Mouse (Mus musculus): ENCODE measurements around the gene Rara. TPM values are rescaled to one million over a fixed set of nuclear protein-coding genes. Genes with fewer than 3 reads are reported as not detected.
A peak's percentile ranks its signal among the peaks of the same experiment; 100 is the strongest.

The Rara gene
- polyA plus RNA-seq, 1 experiment from 2014 or later, result 13.4 TPM

GRCm38 (mm10) chr11:98938701-98939083, 11.1 kb downstream of the Rara start:
- Histone ChIP-seq H3K4me3 (ENCODE audit: inconsistent target) (peak overlapping the region; percentile 54), H3K27ac (peak overlapping the region; percentile 34; the same call in 1 of the 2 replicates), H3K79me2 (ENCODE audit: inconsistent target) (peaks cover 52% of the 10 kb centered on the region), H3K36me3 (ENCODE audit: inconsistent target) (no peaks in the 10 kb centered on the region)
- WGBS (ENCODE audit: missing documents), result 76% methylated on average over 7 of the region's 7 CpGs

- Histone ChIP-seq H3K36me3 (ENCODE audit: inconsistent target) (no peaks in the 10 kb centered on the region), H3K4me3 (ENCODE audit: inconsistent target) (no peak overlapping the region), H3K79me2 (ENCODE audit: inconsistent target) (peaks cover 58% of the 10 kb centered on the region), H3K27ac (0 out of 2 replicates have a peak overlapping the region, but pooled peaks have one; percentile 97)
- WGBS (ENCODE audit: missing documents), result 47% methylated on average over 15 of the region's 15 CpGs
Measured at GRCm38 (mm10) chr11:98939084-98939952, 11.7 kb downstream of the Rara start.

DNA sequence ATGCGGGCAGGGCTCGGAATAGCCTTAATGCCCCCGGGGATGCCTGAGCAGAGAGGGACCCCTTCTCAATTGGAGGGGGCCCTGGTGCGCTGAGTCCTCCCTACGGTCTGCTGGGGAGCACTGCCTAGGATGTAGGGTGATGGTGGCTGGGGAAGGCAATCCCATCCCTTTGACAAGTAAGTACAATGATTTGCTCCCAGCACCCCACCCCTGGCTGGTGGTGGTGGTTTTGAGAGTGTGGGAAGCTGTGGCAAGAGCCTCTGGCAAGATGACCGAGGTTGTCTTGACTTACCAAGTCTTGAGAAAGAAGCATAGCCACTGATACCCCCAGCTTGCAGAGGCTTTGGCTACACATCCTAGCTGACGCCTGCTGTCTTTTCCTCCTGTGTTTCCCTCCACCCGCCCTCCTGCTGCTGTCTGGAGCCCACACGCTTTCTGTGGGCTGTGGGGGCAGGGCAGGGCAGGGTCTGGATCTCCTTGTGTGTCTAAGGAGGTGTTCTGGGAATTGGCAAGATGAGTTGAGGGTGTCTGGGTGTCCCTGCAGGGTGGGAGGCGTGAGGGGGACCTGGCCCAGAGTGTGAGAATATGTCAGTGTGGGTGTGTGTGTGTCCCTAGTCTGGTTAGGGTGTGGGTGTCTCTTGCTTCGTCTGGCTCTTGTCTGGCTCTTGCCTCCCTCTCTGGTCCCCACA, 12.5 kb downstream of the Rara start:
- H3K4me3 ChIP-seq (ENCODE audit: inconsistent target), result no peak overlapping the region
- H3K79me2 ChIP-seq (ENCODE audit: inconsistent target), result peaks cover 66% of the 10 kb centered on the region
- H3K36me3 ChIP-seq (ENCODE audit: inconsistent target), result no peaks in the 10 kb centered on the region
- WGBS (ENCODE audit: missing documents), result 46% methylated on average over 10 of the region's 11 CpGs
- H3K27ac ChIP-seq, result peak overlapping the region; percentile 97

- Histone ChIP-seq H3K36me3 (ENCODE audit: inconsistent target) (no peaks in the 10 kb centered on the region), H3K4me3 (ENCODE audit: inconsistent target) (peak overlapping the region; percentile 29; the same call in 1 of the 2 replicates), H3K79me2 (ENCODE audit: inconsistent target) (peaks cover 72% of the 10 kb centered on the region), H3K27ac (peak overlapping the region; percentile 97)
- WGBS (ENCODE audit: missing documents), result 76% methylated on average over 3 of the region's 3 CpGs
Measured at GRCm38 (mm10) chr11:98940776-98941175, 13.2 kb downstream of the Rara start.

DNA sequence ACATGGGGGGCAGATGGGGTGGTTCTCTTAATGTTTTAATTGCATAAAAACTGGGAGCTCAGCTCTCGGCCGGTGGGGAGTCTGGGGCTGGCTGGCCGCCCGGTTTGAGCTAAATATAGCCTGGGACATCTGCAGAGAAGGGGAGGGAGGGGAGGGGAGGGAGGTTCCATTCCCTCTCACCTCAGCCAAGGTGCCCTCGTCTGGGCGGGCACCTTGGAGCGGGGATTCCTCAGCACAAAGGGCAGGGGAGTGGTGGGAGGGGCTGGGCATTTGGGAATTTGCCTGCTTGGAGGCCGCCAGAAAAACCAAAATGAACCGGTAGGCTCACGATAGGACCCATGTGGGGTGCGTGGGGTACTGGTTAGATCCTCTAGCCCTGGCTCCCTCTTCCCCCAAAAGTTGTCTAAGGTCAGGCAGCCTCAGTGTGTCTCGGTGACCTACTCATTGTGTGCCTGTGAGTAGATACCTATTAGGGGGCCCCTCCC, 13.8 kb downstream of the Rara start:
- Histone ChIP-seq H3K79me2 (ENCODE audit: inconsistent target) (peaks cover 78% of the 10 kb centered on the region), H3K4me3 (ENCODE audit: inconsistent target) (peak overlapping the region; percentile 29), H3K27ac (peak overlapping the region; percentile 97), H3K36me3 (ENCODE audit: inconsistent target) (no peaks in the 10 kb centered on the region)
- WGBS (ENCODE audit: missing documents), result 5% methylated on average over 8 of the region's 12 CpGs

DNA sequence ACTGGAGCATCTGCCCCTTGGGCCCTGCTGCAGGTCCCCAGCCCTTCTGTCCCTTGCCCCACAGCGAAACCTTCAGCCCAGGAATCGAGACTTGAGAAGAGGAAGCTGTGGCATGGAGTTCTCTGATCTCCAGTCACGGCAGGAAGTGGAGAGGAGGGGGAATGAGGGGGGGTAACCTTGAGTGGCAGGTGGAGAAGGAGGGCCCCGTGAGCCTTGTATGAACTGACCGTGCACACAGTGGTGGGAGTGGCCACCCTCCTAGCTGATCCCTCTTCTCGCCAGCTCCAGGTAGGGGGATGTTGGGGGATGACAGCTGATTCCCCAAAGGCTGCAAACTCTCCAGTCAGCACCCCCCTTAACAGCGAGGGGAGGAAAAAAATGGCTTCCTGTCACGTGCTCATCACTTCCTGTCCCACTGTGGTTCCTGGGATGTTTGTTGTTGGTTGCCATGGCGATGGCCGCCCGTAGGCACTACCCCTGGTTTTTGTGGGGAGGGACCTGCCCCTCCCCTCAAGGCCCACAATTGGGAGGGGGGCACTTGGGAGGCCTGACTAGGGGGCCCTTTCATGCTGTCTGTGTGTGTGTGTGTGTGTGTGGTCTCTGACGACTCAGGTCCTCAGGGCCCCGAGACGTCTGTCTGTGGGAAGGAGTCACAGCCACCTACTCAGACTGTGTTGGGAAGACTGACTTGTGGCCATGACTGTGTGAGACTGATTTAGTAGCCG, 14.4 kb downstream of the Rara start:
- Histone ChIP-seq H3K36me3 (ENCODE audit: inconsistent target) (no peaks in the 10 kb centered on the region), H3K27ac (peak overlapping the region; percentile 97), H3K79me2 (ENCODE audit: inconsistent target) (peaks cover 84% of the 10 kb centered on the region), H3K4me3 (ENCODE audit: inconsistent target) (peak overlapping the region; percentile 29)
- 1% methylated on average over 12 of the region's 15 CpGs for WGBS (ENCODE audit: missing documents)

- H3K79me2 ChIP-seq (ENCODE audit: inconsistent target), result peaks cover 90% of the 10 kb centered on the region
- H3K36me3 ChIP-seq (ENCODE audit: inconsistent target), result no peaks in the 10 kb centered on the region
- 2% methylated on average over 3 of the region's 3 CpGs for WGBS (ENCODE audit: missing documents)
- H3K27ac ChIP-seq, result peak overlapping the region; percentile 97
- peak overlapping the region; percentile 29 for H3K4me3 ChIP-seq (ENCODE audit: inconsistent target)
Measured at GRCm38 (mm10) chr11:98942555-98942922, 14.9 kb downstream of the Rara start.

- Histone ChIP-seq H3K4me3 (ENCODE audit: inconsistent target) (peak overlapping the region; percentile 29; the same call in 1 of the 2 replicates), H3K27ac (peak overlapping the region; percentile 97)
Measured at GRCm38 (mm10) chr11:98942923-98943641, 15.5 kb downstream of the Rara start.

GRCm38 (mm10) chr11:98943741-98944461, 16.3 kb downstream of the Rara start:
- 22% methylated on average over 14 of the region's 14 CpGs for WGBS (ENCODE audit: missing documents)
- Histone ChIP-seq H3K79me2 (ENCODE audit: inconsistent target) (peaks cover 85% of the 10 kb centered on the region), H3K36me3 (ENCODE audit: inconsistent target) (no peaks in the 10 kb centered on the region), H3K4me3 (ENCODE audit: inconsistent target) (no peak overlapping the region), H3K27ac (peak overlapping the region; percentile 97)

More at GRCm38 (mm10) chr11:98942923-98943641, 15.5 kb downstream of the Rara start:
- H3K79me2 ChIP-seq (ENCODE audit: inconsistent target), result peaks cover 92% of the 10 kb centered on the region
- no peaks in the 10 kb centered on the region for H3K36me3 ChIP-seq (ENCODE audit: inconsistent target)
- 7% methylated on average over 5 of the region's 8 CpGs for WGBS (ENCODE audit: missing documents)

DNA sequence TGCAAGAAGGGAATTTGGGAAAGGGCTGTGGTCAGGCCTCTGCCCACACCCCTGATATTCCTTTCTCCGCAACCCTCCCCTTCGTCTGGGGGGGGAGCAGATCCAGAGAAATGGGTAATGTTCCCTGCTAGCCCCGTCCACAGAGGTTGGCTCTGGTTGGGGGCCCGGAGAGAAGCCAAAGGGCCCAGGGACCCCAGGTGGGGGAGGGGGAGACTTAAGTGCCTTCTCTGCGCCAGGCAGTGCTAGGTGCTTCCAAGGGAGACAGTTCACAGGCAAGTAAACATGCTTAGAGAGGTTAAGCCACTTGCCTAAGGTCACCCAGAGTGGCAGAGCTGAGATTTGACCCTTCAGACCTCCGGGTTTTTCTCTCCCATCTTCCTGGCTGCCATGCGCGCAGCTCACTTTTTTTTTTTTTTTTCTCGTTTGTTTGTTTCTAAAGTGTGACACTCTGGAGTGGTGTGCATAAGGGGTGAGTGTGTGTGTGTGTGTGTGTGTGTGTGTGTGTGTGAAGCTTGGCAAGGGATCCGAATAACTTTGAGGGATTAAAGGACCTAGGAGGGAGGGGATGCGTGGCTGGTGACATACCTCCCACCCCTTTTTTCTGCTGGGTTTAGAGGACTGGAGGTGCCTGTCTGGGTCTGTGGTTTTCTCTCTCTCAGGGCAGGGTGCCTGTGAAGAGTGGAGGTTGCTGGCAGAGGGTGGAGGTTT, 17.4 kb downstream of the Rara start:
- H3K27ac ChIP-seq, result peak overlapping the region; percentile 97
- no peak overlapping the region for H3K4me3 ChIP-seq (ENCODE audit: inconsistent target)
- H3K36me3 ChIP-seq (ENCODE audit: inconsistent target), result no peaks in the 10 kb centered on the region
- WGBS (ENCODE audit: missing documents), result 61% methylated on average over 8 of the region's 11 CpGs
- peaks cover 85% of the 10 kb centered on the region for H3K79me2 ChIP-seq (ENCODE audit: inconsistent target)

DNA sequence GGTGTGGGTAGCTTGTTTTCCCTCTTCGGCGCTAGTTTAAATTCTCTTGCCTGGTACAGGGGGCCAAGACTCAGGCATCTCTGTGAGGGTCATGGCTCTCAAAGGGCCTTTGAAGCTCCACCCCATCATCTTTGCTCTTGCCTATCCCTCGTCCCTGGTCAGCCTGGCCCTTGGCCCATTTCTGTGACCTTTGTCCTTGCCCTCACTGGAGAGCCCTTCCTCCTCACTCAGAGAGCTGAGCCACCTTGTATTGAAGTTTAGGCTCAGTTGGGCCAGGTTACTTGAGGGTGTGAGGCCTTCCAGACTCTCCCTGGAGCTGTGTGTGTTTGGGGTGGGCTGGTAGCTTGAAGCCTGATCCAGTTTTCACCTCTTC, 18.0 kb downstream of the Rara start:
- WGBS (ENCODE audit: missing documents), result 67% methylated on average over 3 of the region's 3 CpGs
- H3K4me3 ChIP-seq (ENCODE audit: inconsistent target), result no peak overlapping the region

DNA sequence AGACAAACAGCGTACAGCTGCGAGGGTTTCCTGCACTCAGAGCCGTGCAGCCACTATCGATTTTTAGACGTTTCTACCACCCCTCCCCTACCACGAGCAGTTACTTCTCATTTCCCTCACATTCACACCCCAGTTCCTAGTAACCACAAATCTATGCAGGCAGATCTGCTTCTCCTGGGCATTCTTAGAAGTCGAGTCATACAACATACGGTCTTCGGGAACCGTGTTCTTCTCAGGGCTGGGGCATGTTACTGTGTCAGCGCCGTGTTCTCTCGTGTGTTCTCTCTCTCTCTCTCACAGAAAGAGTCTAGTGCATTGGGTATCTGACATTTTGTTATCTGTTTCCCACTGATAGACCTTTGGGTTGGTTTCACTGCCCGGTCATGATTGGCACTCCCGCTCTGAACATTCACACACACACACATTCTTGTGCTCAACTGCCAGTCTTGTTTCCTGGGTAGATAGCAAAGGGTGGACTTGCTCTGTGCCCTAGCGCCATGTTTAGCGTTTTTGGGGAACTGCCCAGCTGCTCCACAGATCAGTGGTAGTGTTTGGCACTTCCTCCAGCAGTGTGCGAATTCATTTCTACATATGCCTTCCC, 20.5 kb downstream of the Rara start:
- 3% methylated on average over 17 of the region's 18 CpGs for WGBS (ENCODE audit: missing documents)
- peaks cover 91% of the 10 kb centered on the region for H3K79me2 ChIP-seq (ENCODE audit: inconsistent target)
- H3K27ac ChIP-seq, result peak overlapping the region; percentile 82
- no peak overlapping the region for H3K4me3 ChIP-seq (ENCODE audit: inconsistent target)
- H3K36me3 ChIP-seq (ENCODE audit: inconsistent target), result peaks cover 6% of the 10 kb centered on the region; the same call in 1 of the 2 replicates

More for the DNA sequence above, 18.0 kb downstream of the Rara start:
- H3K36me3 ChIP-seq (ENCODE audit: inconsistent target), result peaks cover 5% of the 10 kb centered on the region; the same call in 1 of the 2 replicates
- peaks cover 85% of the 10 kb centered on the region for H3K79me2 ChIP-seq (ENCODE audit: inconsistent target)
- no peak overlapping the region for H3K27ac ChIP-seq
